Mouse (Mus musculus): ENCODE measurements around the gene Chl1. TPM values are rescaled to one million over a fixed set of nuclear protein-coding genes. Genes with fewer than 3 reads are reported as not detected.

Gene Chl1
- polyA plus RNA-seq, 1 experiment, result 1.3 TPM

DNA sequence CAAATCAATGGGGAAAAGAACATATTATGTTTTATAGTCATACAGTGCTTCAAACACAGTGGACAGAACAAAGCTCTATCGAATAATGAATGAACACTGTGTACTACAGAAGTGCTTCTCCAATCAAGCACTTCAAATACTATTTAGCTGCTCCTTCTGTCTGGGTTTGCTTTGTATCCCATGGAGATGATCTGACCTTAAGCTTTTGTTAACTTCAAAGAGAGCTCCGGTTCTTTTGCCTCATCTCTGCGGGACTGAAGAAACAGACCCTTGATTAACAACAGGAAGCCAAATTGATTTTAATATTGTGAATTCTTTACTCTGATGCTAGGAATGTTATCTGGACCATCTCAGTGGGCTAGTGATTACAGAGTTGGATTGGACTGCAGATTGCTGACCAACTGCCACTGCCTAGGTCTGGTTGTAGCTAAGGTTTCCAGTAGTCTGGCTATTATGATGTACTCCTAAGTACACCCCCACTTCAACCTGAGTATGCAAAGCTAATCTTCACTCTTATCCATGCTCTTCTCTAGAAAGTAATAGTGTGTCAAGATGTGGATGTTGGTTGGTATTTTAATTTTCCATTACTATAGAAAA is 111.8 kb downstream of the Chl1 start:
- Histone ChIP-seq H3K4me1 (ENCODE audit: control insufficient read depth, insufficient read depth, low read length) (no peaks in the 10 kb centered on the region), H3K4me3 (replicated peaks; ENCODE audit: extremely low read depth, low read depth, low read length) (no peak overlapping the region)
- TF ChIP-seq POLR2A (IDR thresholded peaks at IDR 0.05; ENCODE audit: borderline replicate concordance, extremely low read depth, low read depth, low read length) (no peak), CTCF (IDR thresholded peaks at IDR 0.05; ENCODE audit: insufficient read depth, low read length) (no peak)
- 66% methylated on average over 3 of the region's 3 CpGs for WGBS
- no peak for DNase-seq

DNA sequence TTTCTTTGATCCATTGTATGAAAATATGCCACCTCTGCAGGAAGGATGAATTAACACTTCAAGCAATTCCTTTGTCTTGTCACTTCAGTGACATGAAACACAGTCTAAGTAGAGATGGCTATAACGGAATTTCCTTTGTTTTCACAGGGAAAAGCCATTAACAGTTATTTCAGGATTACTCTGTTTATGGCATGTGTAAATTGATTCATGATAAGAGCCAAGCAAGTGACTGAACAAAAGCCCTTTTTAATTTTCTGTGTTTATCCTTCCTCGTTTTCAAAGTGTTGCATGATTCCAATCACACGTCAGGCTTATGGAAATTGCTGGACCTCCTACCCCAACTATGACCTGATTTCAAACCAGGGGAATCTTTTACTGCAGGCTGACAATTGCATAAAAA is 122.5 kb downstream of the Chl1 start:
- 30% methylated on average over 3 of the region's 3 CpGs for WGBS
- Histone ChIP-seq H3K4me1 (ENCODE audit: control insufficient read depth, insufficient read depth, low read length) (no peaks in the 10 kb centered on the region), H3K4me3 (replicated peaks; ENCODE audit: extremely low read depth, low read depth, low read length) (no peak overlapping the region)
- TF ChIP-seq CTCF (IDR thresholded peaks at IDR 0.05; ENCODE audit: insufficient read depth, low read length), result no peak
- TF ChIP-seq POLR2A (IDR thresholded peaks at IDR 0.05; ENCODE audit: borderline replicate concordance, extremely low read depth, low read depth, low read length), result no peak
- no peak for DNase-seq

DNA sequence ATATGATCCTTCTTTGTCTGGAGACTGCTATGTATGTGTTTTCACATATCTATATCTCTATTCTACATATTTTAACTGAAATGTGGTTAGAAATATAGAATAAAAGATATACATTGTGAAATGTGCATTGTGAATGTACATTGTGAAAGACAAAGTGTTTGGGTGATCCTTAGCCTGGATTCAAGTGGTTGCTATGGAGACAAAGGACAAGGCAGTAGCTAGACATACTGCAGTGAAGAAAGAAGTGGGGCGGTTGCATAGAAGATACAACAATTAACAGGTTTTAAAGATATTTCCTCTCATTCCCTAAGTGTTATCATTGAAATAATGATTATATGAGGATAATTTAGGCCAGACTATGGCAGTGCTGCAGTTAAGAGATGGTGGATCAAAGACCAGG is 146.4 kb downstream of the Chl1 start:
- no peak for DNase-seq
- no peak overlapping the region for H3K4me3 ChIP-seq (replicated peaks; ENCODE audit: extremely low read depth, low read depth, low read length)
- H3K4me1 ChIP-seq (ENCODE audit: control insufficient read depth, insufficient read depth, low read length), result no peaks in the 10 kb centered on the region
- TF ChIP-seq POLR2A (IDR thresholded peaks at IDR 0.05; ENCODE audit: borderline replicate concordance, extremely low read depth, low read depth, low read length) (no peak), CTCF (IDR thresholded peaks at IDR 0.05; ENCODE audit: insufficient read depth, low read length) (no peak)
- WGBS, result 60% methylated on average over 1 of the region's 1 CpGs

DNA sequence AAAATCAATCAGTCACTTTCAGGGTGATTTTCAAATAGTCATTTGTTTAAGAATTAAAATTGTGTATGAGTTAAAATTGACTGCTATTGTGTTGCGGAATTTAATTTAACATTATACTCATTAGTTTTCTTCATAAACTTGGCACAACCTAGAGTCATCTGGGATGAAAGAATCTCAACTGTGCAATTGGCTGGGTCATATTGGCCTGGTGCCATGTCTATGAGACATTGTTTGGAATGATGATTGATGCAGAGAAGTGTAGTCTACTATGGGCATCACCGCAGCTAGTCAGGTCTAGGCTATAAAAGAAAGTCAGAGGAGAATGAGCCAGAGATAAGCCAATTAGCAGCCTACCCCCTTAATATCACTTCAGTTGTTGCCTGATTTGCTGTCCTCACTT is 148.8 kb downstream of the Chl1 start:
- no peak overlapping the region for H3K4me3 ChIP-seq (replicated peaks; ENCODE audit: extremely low read depth, low read depth, low read length)
- 90% methylated on average over 2 of the region's 2 CpGs for WGBS
- DNase-seq, result no peak
- no peaks in the 10 kb centered on the region for H3K4me1 ChIP-seq (ENCODE audit: control insufficient read depth, insufficient read depth, low read length)
- no peak for TF ChIP-seq POLR2A (IDR thresholded peaks at IDR 0.05; ENCODE audit: borderline replicate concordance, extremely low read depth, low read depth, low read length)
- no peak for TF ChIP-seq CTCF (IDR thresholded peaks at IDR 0.05; ENCODE audit: insufficient read depth, low read length)

DNA sequence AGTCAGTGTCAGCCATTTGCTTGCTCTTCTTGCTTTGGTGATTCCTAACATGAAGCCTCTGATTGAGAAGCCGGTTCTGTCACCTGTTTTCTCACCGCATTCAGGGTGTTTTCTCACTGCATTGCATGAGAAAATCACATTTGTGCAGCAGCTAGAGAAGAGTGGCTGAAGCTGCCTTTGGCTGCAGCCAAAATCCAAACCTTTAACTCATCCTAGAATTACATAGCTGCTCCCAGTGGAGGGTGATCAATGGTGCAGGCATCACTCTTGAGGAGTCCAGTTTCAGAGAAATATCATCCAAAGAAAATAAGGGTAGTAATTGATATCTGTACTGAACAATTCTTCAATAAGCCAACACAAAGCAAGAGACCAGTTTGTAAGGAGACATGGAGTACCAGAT is 154.8 kb downstream of the Chl1 start:
- DNase-seq, result no peak
- no peaks in the 10 kb centered on the region for H3K4me1 ChIP-seq (ENCODE audit: control insufficient read depth, insufficient read depth, low read length)
- no peak overlapping the region for H3K4me3 ChIP-seq (replicated peaks; ENCODE audit: extremely low read depth, low read depth, low read length)
- 87% methylated on average over 2 of the region's 2 CpGs for WGBS
- TF ChIP-seq CTCF (IDR thresholded peaks at IDR 0.05; ENCODE audit: insufficient read depth, low read length), result no peak
- TF ChIP-seq POLR2A (IDR thresholded peaks at IDR 0.05; ENCODE audit: borderline replicate concordance, extremely low read depth, low read depth, low read length), result no peak

DNA sequence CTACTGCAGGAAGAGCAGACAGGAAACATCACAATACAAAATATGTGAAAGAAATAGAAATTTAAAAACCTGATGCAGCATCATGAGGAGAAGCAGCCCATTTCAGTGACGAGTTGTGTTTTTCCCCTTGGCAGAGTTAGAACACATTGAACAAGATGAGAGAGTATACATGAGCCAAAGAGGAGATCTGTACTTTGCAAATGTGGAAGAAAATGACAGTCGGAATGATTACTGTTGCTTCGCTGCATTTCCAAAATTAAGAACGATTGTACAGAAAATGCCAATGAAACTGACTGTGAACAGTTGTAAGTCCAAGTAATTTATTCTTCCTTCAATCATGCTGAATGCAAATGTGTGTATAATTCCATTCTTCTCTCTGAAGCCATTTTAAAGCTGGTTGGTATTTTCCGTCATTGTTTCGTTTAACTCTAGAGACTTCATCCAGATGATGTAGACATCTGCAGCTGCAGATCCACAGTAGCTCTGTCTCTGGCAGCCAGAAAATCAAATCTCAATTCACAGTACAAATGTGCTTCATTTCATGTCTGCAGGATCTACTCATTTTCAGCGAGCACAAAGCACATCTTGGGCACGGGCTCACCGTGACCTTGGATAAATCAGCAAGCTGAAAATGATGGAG is 155.4 kb downstream of the Chl1 start:
- no peaks in the 10 kb centered on the region for H3K4me1 ChIP-seq (ENCODE audit: control insufficient read depth, insufficient read depth, low read length)
- H3K4me3 ChIP-seq (replicated peaks; ENCODE audit: extremely low read depth, low read depth, low read length), result no peak overlapping the region
- TF ChIP-seq POLR2A (IDR thresholded peaks at IDR 0.05; ENCODE audit: borderline replicate concordance, extremely low read depth, low read depth, low read length) (no peak), CTCF (IDR thresholded peaks at IDR 0.05; ENCODE audit: insufficient read depth, low read length) (no peak)
- DNase-seq, result no peak
- WGBS, result 86% methylated on average over 9 of the region's 9 CpGs

DNA sequence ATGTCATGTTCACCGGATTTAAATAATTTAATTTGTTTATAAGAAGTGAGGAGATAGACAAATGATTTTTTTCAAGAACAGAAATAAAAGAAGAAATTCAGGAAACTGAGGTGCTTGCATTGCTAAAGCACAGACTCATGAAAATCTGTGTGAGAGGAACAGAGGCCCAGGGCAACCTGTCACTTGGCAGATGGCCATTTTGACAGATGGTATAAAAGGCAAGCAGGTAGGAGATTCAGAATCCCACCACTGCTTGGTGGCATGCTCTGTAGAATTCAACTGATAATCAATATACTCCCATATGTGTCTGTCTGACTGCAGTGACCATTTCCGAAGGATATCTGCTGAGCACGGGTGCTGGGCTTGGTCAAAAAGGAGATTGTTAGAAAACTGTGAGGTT is 162.7 kb downstream of the Chl1 start:
- H3K4me3 ChIP-seq (replicated peaks; ENCODE audit: extremely low read depth, low read depth, low read length), result no peak overlapping the region
- 91% methylated on average over 3 of the region's 3 CpGs for WGBS
- DNase-seq, result no peak
- no peak for TF ChIP-seq CTCF (IDR thresholded peaks at IDR 0.05; ENCODE audit: insufficient read depth, low read length)
- TF ChIP-seq POLR2A (IDR thresholded peaks at IDR 0.05; ENCODE audit: borderline replicate concordance, extremely low read depth, low read depth, low read length), result no peak
- no peaks in the 10 kb centered on the region for H3K4me1 ChIP-seq (ENCODE audit: control insufficient read depth, insufficient read depth, low read length)

DNA sequence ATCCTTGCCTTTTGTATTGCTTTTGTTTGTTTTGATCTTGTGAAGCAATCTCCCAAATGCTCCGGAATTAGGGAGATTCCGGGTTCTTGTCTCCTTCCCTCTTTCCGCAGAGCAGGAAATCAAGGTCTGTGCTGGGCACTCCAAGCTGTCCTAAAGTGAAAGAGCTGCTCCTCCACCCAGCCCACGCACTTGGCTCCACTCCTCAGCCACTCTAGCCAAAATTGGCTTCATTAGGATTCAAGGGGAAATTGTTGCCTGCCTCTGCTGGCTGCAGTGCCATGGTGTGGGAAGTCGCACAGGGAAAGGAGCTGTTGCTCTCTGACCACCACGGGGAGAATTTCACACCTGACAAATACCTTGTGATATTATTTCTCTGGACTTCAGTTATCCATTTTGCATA is 163.9 kb downstream of the Chl1 start:
- TF ChIP-seq CTCF (IDR thresholded peaks at IDR 0.05; ENCODE audit: insufficient read depth, low read length), result no peak
- TF ChIP-seq POLR2A (IDR thresholded peaks at IDR 0.05; ENCODE audit: borderline replicate concordance, extremely low read depth, low read depth, low read length), result no peak
- WGBS, result 42% methylated on average over 6 of the region's 6 CpGs
- DNase-seq, result peak; percentile 2
- no peaks in the 10 kb centered on the region for H3K4me1 ChIP-seq (ENCODE audit: control insufficient read depth, insufficient read depth, low read length)
- no peak overlapping the region for H3K4me3 ChIP-seq (replicated peaks; ENCODE audit: extremely low read depth, low read depth, low read length)

DNA sequence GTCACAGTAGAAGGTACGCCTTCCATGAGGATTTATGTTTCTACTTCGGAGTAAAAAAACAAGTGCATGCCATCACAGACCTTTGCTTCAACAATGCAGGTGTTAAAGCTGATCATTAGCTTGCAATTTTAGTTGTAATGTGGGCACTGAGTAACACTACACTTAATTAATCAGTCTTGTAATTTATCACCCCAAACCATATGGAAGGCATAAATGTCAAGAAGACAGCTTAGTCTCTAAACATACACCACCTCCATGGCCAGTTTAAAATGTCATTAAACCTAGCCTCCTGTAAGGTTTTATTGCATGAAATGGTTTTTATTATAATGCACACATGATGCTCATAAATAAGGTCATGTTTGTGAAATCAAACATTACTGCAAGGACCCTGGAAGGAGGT is 164.8 kb downstream of the Chl1 start:
- Histone ChIP-seq H3K4me1 (ENCODE audit: control insufficient read depth, insufficient read depth, low read length) (no peaks in the 10 kb centered on the region), H3K4me3 (replicated peaks; ENCODE audit: extremely low read depth, low read depth, low read length) (no peak overlapping the region)
- 80% methylated on average over 2 of the region's 2 CpGs for WGBS
- no peak for TF ChIP-seq POLR2A (IDR thresholded peaks at IDR 0.05; ENCODE audit: borderline replicate concordance, extremely low read depth, low read depth, low read length)
- no peak for TF ChIP-seq CTCF (IDR thresholded peaks at IDR 0.05; ENCODE audit: insufficient read depth, low read length)
- no peak for DNase-seq

DNA sequence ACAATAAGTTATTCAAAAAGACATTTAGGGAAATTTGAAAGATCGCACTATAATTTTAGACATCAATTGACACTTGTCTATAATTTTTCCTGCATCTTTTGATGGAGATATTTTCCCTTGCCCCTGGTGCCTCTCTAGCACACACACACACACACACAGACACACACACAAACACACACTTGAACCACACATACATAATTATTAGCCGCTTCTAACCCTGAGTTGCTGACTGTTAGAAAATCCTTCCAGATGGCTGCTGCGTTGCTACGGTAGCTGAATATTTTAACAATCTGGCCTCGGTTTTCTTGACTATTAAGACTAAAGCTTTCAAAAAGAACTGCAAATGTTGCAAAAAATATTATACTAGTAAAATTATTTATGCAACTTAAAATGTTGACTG is 166.3 kb downstream of the Chl1 start:
- DNase-seq, result no peak
- Histone ChIP-seq H3K4me1 (ENCODE audit: control insufficient read depth, insufficient read depth, low read length) (no peaks in the 10 kb centered on the region), H3K4me3 (replicated peaks; ENCODE audit: extremely low read depth, low read depth, low read length) (no peak overlapping the region)
- TF ChIP-seq CTCF (IDR thresholded peaks at IDR 0.05; ENCODE audit: insufficient read depth, low read length), result no peak
- WGBS, result 78% methylated on average over 5 of the region's 5 CpGs
